Mouse (Mus musculus) adipocyte (in vitro differentiated cells): ENCODE results near the gene Hhat.

Experiments used
- DNase-seq: peaks from one replicate; pipeline ENCODE4 v3.0.0-alpha.2; 2016; ENCODE audit warnings: low spot score

Hhat gene

DNA sequence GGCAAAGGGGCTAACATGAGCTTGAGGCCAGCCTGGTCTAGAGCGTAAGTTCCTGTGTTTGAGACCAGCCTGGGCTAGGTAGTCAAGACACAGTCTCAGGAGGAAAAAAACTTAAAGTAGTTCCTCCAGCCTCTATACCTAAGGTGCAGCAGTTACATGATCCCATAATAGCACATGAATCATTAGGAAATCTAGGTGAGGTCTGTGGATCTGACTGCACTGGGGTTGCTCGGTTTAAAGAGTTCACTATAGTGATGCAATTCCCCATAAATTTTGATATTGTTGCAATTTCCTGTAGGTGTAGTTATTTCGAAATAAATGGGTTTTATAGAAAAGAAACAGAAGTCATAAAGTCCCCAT is 26.2 kb downstream of the Hhat start:
- no peak for DNase-seq

GRCm38 (mm10) chr1:192742394-192743251 is 28.4 kb downstream of the Hhat start:
- DNase-seq: no peak

- no peak for DNase-seq
These were observed 29.1 kb downstream of the Hhat start for GRCm38 (mm10) chr1:192741896-192742295.

GRCm38 (mm10) chr1:192736524-192736923 is 34.5 kb downstream of the Hhat start:
- DNase-seq: no peak

DNA sequence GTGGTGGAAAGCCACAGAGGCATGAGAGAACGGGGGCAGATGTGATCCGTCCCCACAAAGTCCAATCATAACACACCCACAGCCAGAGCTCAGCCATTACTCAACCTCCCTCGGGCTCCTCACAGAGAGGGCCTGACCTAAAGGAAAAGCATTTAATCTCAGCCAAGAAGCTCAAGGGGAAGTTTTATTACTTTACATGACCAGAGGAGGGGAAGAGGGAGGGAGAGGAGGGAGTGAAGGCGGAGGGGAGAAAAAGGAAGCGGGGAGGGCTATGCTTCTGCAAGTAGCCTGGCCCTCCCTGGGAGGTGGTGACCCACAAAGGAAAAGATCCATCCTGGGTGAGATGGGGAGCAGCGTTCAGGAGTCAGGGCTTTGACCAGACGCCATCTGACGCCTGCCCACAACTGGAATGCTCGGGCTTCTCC is 35.0 kb downstream of the Hhat start:
- DNase-seq: peak; percentile 33

DNA sequence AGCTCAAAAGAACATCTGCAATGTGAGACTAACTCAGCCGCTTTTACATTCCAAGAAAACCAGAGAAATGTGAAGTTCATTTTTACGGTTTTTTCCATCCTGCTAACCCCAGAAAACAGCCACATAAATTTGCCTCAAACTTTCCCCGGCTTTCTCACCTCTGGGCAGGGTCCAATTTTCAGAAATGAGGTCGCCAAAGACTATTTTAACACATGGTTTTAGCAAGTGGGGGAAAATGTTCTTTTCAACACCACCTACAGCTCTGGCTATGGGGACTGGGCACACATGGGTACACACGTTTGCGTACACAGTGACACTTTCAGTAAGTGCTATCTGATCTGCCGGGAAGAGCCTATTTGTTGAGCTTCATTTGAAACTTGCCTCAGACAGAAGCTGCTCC is 40.5 kb downstream of the Hhat start:
- DNase-seq: no peak

GRCm38 (mm10) chr1:192726996-192727624 is 43.9 kb downstream of the Hhat start:
- peak; percentile 82 for DNase-seq

- peak; percentile 79 for DNase-seq
These were observed 48.9 kb downstream of the Hhat start for GRCm38 (mm10) chr1:192722147-192722546.

DNA sequence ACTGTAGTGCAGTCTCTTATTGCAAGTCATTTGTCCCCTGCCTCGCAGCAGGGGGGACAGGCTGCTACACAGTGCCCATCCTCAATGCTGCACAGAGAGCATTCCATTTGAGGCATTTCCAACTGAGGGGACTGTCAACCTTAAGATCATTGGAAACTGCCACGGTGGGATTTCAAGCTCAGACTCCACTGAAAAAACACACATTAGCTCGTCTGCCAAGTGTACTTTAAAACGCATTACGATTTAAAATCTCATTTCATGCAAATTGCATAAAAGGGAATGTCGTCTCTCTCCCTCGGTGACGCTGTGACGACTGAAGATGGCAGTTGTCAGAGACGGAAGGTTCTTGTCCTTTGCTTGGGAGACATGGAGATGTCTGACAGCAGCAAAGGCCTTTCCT is 50.9 kb downstream of the Hhat start:
- no peak for DNase-seq

GRCm38 (mm10) chr1:192711779-192712348 is 59.2 kb downstream of the Hhat start:
- peak; percentile 65 for DNase-seq

GRCm38 (mm10) chr1:192700339-192701073 is 70.5 kb downstream of the Hhat start:
- no peak for DNase-seq

DNA sequence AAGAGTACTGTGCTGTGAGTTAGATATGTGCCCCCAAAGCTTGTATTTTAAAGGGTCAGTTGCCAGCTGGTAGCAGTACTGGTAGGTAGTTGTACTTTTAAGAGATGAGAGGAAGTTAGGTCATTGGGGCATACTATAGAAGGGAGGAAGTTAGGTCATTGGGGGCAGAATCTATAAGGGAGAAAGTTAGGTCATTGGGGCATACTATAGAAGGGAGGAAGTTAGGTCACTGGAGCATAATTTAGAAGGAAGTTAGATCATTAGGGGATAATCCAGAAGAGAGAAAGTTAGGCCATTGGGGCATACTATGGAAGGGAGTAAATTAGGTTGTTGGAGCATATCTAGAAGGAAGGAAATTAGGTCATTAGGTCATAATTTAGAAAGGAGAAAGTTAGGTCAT is 71.9 kb downstream of the Hhat start:
- DNase-seq: no peak

- no peak for DNase-seq
These were observed 74.6 kb downstream of the Hhat start for GRCm38 (mm10) chr1:192696371-192696863.

GRCm38 (mm10) chr1:192693644-192694043 is 77.4 kb downstream of the Hhat start:
- no peak for DNase-seq

GRCm38 (mm10) chr1:192692982-192693381 is 78.0 kb downstream of the Hhat start:
- no peak for DNase-seq

GRCm38 (mm10) chr1:192682219-192682951 is 88.6 kb downstream of the Hhat start:
- no peak for DNase-seq

DNA sequence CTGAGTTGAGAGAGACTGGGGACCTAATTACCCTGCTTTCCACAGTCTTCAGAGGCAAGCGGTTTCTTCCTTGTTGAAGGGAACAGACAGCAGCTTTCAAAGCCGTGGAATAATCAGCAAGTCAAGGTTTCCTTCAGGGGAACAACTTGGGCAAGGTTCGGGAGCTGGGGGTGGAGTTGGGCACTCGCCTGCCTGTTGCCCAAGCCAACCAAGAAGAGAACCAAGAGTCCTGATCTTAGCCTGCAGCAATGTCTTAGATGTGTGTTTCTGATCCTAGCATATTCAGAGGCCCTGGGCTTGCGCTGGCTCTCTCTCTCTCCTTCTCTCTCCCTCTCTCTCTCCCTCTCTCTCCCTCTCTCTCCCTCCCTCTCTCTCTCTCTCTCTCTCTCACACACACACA is 93.8 kb downstream of the Hhat start:
- DNase-seq: peak; percentile 33

DNA sequence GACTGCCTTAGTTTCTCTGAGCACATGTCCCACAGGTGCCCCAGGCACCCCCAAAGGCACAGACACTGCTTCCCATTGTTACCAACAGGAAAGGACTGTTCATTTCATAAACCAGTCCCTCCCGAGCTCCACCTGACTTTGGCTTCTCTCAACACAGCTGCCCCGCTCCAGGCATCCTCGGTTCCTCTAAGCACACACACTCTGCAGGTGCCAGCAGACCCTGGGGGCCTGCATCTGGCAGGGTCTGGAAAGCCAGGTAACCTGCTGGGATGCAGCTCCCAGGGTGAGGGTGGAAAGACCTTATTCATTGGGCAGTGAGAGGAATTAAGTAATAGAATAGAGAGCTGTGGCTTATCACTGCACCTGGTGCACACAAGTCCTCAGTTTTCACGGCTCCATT is 107.4 kb downstream of the Hhat start:
- no peak for DNase-seq

DNA sequence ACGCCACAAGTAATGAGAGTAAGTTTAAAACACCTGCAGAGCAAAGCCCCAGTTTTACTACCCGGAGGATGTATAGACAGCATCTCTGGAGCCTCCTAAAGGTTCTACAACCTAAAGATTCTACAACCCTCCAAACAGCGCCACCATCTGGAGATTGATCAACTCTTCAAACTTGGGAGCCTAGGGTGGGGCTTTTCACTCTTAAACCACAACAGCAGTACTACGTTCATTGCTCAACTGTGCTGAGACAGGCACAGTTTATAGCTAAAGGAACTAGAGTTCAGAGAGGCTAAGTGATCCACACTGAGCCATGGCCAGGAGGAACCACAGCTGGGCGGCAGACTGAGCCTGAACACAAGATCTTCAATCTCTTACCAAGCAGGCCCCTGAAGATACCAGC is 107.9 kb downstream of the Hhat start:
- no peak for DNase-seq

DNA sequence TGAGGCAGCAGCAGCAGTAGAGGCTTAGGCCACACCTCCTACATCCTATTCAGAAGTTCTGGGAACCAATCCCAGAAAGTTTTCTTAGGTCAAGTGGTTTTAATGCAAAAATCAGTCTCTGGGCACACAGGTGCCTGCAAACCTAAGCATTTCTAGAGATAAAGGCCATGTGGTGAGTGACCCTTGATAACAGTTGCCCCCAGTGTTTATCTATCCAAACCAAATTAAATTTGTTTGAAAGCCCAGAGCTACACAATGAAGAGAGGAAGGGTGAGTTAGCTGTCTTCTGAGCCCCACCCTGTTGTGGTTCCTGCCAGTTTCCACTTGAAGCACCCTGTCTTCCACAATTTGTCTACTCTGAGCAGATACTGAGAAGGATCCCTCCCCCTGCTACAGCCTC is 109.4 kb downstream of the Hhat start:
- no peak for DNase-seq

DNA sequence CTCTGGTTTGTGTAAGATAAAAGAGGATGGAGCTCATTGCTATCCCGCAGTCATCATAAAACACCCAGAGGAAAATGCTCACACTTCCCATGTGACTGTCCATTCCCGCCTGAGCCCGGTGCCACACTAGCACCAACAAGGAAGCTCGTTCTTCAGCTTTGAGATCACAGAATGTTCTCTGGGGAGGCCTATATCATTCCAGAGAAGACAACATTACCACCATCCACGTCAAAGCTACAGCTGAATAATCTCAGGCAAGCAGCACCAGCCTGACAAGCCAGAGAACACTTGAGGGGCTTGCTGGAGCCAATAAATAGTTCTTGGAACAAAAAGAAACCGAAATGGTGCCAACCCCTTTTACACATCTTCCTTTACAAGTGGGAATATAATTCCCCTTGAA is 113.6 kb downstream of the Hhat start:
- DNase-seq: no peak
